Mouse (Mus musculus) ES-Bruce4 (cell line): ENCODE data around the gene Etv6.

ENCODE experiments used
- CTCF ChIP-seq: IDR thresholded peaks from one replicate; pipeline ENCODE4 v1.8.1; 2011; ENCODE audit warnings: low read depth, low read length
- EP300 ChIP-seq: IDR thresholded peaks from 2 replicates; pipeline ENCODE4 v1.6.1; 2011; ENCODE audit warnings: low read depth, low read length; ENCODE audit not compliant: insufficient read depth
- POLR2A ChIP-seq: IDR thresholded peaks from one replicate; pipeline ENCODE4 v1.8.1; 2011; ENCODE audit warnings: low read length; ENCODE audit not compliant: insufficient read depth

GRCm38 (mm10) chr6:134202176-134202575 is 166.7 kb downstream of the Etv6 start:
- TF ChIP-seq CTCF = no peak
- TF ChIP-seq POLR2A = no peak
- TF ChIP-seq EP300 = no peak
